Mouse (Mus musculus) CH12.LX (cell line): ENCODE results near the gene Dph1. TPM values are rescaled to one million over a fixed set of nuclear protein-coding genes. Genes with fewer than 3 reads are reported as not detected.
A peak's percentile ranks its signal among the peaks of the same experiment; 100 is the strongest.

Experiments used
- DNase-seq: peaks from one replicate; pipeline ENCODE4 v3.0.0-alpha.2; 2013; ENCODE audit errors: extremely low read depth
- H3K27ac ChIP-seq: 2 replicates; pipeline ENCODE4 v1.5.1; 2012; ENCODE audit warnings: low read depth, mild to moderate bottlenecking, control low read depth, moderate library complexity; ENCODE audit not compliant: insufficient read depth
- H3K27me3 ChIP-seq: replicated peaks from 2 replicates; pipeline ENCODE3; 2012; ENCODE audit warnings: inconsistent platforms
- H3K36me3 ChIP-seq, 2 experiments: replicated peaks in 1 of 2; 2 replicates each; pipeline versions ENCODE3 to v1.6.1; 2012; ENCODE audit warnings: inconsistent platforms in 1 of 2, low read length in 1 of 2, mild to moderate bottlenecking in 1 of 2, mixed read lengths in 1 of 2, moderate library complexity in 1 of 2; ENCODE audit not compliant: control insufficient read depth in 1 of 2, insufficient read depth in 1 of 2
- H3K4me1 ChIP-seq, 2 experiments: 2 replicates each; pipeline ENCODE4 v1.6.1; 2012; ENCODE audit warnings: inconsistent platforms in 1 of 2, moderate library complexity in 1 of 2; ENCODE audit not compliant: insufficient read depth in 2 of 2, control insufficient read depth in 1 of 2
- H3K4me2 ChIP-seq: 2 replicates; pipeline ENCODE4 v1.6.1; 2012; ENCODE audit warnings: low read depth, mild to moderate bottlenecking, control low read depth; ENCODE audit not compliant: poor library complexity, insufficient read depth, severe bottlenecking
- H3K4me3 ChIP-seq, 3 experiments: fragments of 150-350 bp in 1 of 3; sonication (generic) in 1 of 3; replicated peaks in 1 of 3; 2 replicates each; pipeline versions ENCODE3 to v1.5.1; 2011 to 2012; ENCODE audit warnings: low read depth in 2 of 3, low read length in 2 of 3, mild to moderate bottlenecking in 2 of 3, moderate library complexity in 2 of 3, control low read depth in 1 of 3, improper control_type of control experiment in 1 of 3, inconsistent platforms in 1 of 3, mixed read lengths in 1 of 3; ENCODE audit not compliant: poor library complexity in 1 of 3
- H3K79me2 ChIP-seq: replicated peaks from 2 replicates; pipeline ENCODE4 v1.6.1; 2012; ENCODE audit warnings: mild to moderate bottlenecking, moderate library complexity; ENCODE audit not compliant: control insufficient read depth, poor library complexity, insufficient read depth, severe bottlenecking; ENCODE audit errors: extremely low read depth
- H3K9ac ChIP-seq: 2 replicates; pipeline ENCODE4 v1.6.1; 2012; ENCODE audit warnings: low read depth, mild to moderate bottlenecking, control low read depth, moderate library complexity; ENCODE audit not compliant: insufficient read depth
- H3K9me3 ChIP-seq: replicated peaks from 2 replicates; pipeline ENCODE3; 2012; ENCODE audit warnings: low read length, inconsistent platforms, mixed read lengths
- BHLHE40 ChIP-seq: IDR thresholded peaks from 2 replicates; pipeline ENCODE4 v1.6.1; 2011; ENCODE audit warnings: mild to moderate bottlenecking, low read depth, low read length, improper control_type of control experiment
- JUND ChIP-seq: conservative IDR thresholded peaks from 2 replicates; pipeline ENCODE4 v1.6.1; 2011; ENCODE audit warnings: low read depth, low read length, improper control_type of control experiment
- MAFK ChIP-seq: IDR thresholded peaks from 2 replicates; pipeline ENCODE4 v1.6.1; 2011; ENCODE audit warnings: low read length, improper control_type of control experiment; ENCODE audit not compliant: insufficient replicate concordance
- MAX ChIP-seq: IDR thresholded peaks from 2 replicates; pipeline ENCODE4 v1.6.1; 2011; ENCODE audit warnings: low read length, improper control_type of control experiment
- PAX5 ChIP-seq: IDR thresholded peaks from 2 replicates; pipeline ENCODE4 v1.6.1; 2012; ENCODE audit warnings: low read length, inconsistent platforms, mixed read lengths
- POLR2AphosphoS2 ChIP-seq: IDR thresholded peaks from 2 replicates; pipeline ENCODE4 v1.6.1; 2011; ENCODE audit warnings: low read depth, low read length, improper control_type of control experiment
- RAD21 ChIP-seq: IDR thresholded peaks from 2 replicates; pipeline ENCODE4 v1.6.1; 2011; ENCODE audit warnings: low read depth, mild to moderate bottlenecking, low read length, improper control_type of control experiment, moderate library complexity
- RCOR1 ChIP-seq: conservative IDR thresholded peaks from 2 replicates; pipeline ENCODE4 v1.6.1; 2012; ENCODE audit warnings: low read depth, mild to moderate bottlenecking, inconsistent platforms, low read length, improper control_type of control experiment
- TCF12 ChIP-seq: IDR thresholded peaks from 2 replicates; pipeline ENCODE4 v1.6.1; 2014; ENCODE audit warnings: low read depth, mild to moderate bottlenecking, inconsistent platforms, low read length, improper control_type of control experiment
- ZC3H11A ChIP-seq: IDR thresholded peaks from 2 replicates; pipeline ENCODE4 v1.6.1; 2012; ENCODE audit warnings: low read depth, mild to moderate bottlenecking, inconsistent platforms, low read length, improper control_type of control experiment
- ZKSCAN1 ChIP-seq: IDR thresholded peaks from 2 replicates; pipeline ENCODE4 v1.6.1; 2012; ENCODE audit warnings: low read depth, inconsistent platforms, low read length, improper control_type of control experiment, borderline replicate concordance
- dilution Hi-C: fragments of 300-500 bp; cut with MboI; formaldehyde crosslinking; loops from 2 replicates; pipeline ENCODE4 v1.14.3; 2020; ENCODE audit warnings: low sequenced_read_pairs; ENCODE audit not compliant: extremely low pct_unique_long_range_greater_than_20kb, extremely low pct_ligation_motif_present
- in situ Hi-C: fragments of 300-500 bp; cut with MboI; formaldehyde crosslinking; loops from 3 replicates; pipeline ENCODE4 v1.14.3; 2019; ENCODE audit warnings: low sequenced_read_pairs, low pct_ligation_motif_present, low pct_unique_long_range_greater_than_20kb, mixed read lengths
- polyA plus RNA-seq: library from polyadenylated mRNA; unstranded; fragments of >175 nt; gene quantifications from 2 replicates; pipeline ENCODE4 v1.2.1, GENCODE M21; 2012; ENCODE audit warnings: low read depth; ENCODE audit not compliant: insufficient read length
- total RNA-seq, 2 experiments: library from RNA; depleted of rRNA; stranded (reverse); fragments of 300-350 nt in 1 of 2; fragments of >200 nt in 1 of 2; gene quantifications; 2 replicates each; pipeline ENCODE4 v1.2.3; 2012 to 2014

Gene Dph1
- total and polyA plus RNA-seq, 3 experiments = 47.7 to 57.0 (median 54.7) TPM

- H3K36me3 ChIP-seq = no peaks in the 10 kb centered on the region
- dilution Hi-C loops = no loop called here
Measured at GRCm38 (mm10) chr11:75220115-75220514, 29.1 kb upstream of the Dph1 start.

GRCm38 (mm10) chr11:75214081-75214950, 23.3 kb upstream of the Dph1 start:
- Histone ChIP-seq H3K79me2 (no peaks in the 10 kb centered on the region), H3K27ac (no peak overlapping the region), H3K27me3 (peaks cover 7% of the 10 kb centered on the region), H3K4me2 (no peak overlapping the region), H3K36me3 (no peaks in the 10 kb centered on the region), H3K4me3 (no peak overlapping the region), H3K4me1 (peaks cover 4 to 20% of the 10 kb centered on the region in 2 experiments), H3K9me3 (peaks cover 2% of the 10 kb centered on the region), H3K9ac (no peak overlapping the region)
- dilution Hi-C loops = no loop called here
- DNase-seq = no peak
- in situ Hi-C loops = no loop called here
- no peak for TF ChIP-seq TCF12
- TF ChIP-seq MAFK = no peak
- TF ChIP-seq PAX5 = no peak
- TF ChIP-seq ZKSCAN1 = peak; percentile 80
- TF ChIP-seq RAD21 = no peak
- no peak for TF ChIP-seq MAX
- TF ChIP-seq ZC3H11A = no peak
- TF ChIP-seq RCOR1 = no peak
- TF ChIP-seq, all 38 proteins: peak for 1

More at GRCm38 (mm10) chr11:75220115-75220514, 29.1 kb upstream of the Dph1 start:
- no peak overlapping the region for H3K4me3 ChIP-seq
- H3K9ac ChIP-seq = no peak overlapping the region
- H3K4me2 ChIP-seq = no peak overlapping the region
- no peak for TF ChIP-seq POLR2AphosphoS2
- TF ChIP-seq, all 38 proteins: peak for 0
- DNase-seq = no peak
- in situ Hi-C loops = no loop called here
- Histone ChIP-seq H3K79me2 (no peaks in the 10 kb centered on the region), H3K27me3 (peaks cover 11% of the 10 kb centered on the region), H3K4me1 (peaks cover 2 to 3% of the 10 kb centered on the region in 2 experiments; a peak in 3 of 4 replicates), H3K27ac (no peak overlapping the region), H3K9me3 (peaks cover 2% of the 10 kb centered on the region)

- Histone ChIP-seq H3K4me2 (no peak overlapping the region), H3K9ac (no peak overlapping the region), H3K27ac (no peak overlapping the region), H3K36me3 (no peaks in the 10 kb centered on the region), H3K9me3 (peaks cover 2% of the 10 kb centered on the region), H3K27me3 (peaks cover 7% of the 10 kb centered on the region), H3K4me1 (peaks cover 4 to 22% of the 10 kb centered on the region in 2 experiments), H3K4me3 (no peak overlapping the region), H3K79me2 (no peaks in the 10 kb centered on the region)
- dilution Hi-C loops (no loop called here), in situ Hi-C loops (no loop called here)
- TF ChIP-seq JUND (no peak), RCOR1 (no peak), BHLHE40 (peak; percentile 61)
- DNase-seq = no peak
Measured at GRCm38 (mm10) chr11:75213372-75214080, 22.5 kb upstream of the Dph1 start.
